Mouse (Mus musculus): ENCODE data around the gene Prpf38a. TPM values are rescaled to one million over a fixed set of nuclear protein-coding genes. Genes with fewer than 3 reads are reported as not detected.

Gene Prpf38a
- total and polyA plus RNA-seq, 3 experiments = 51.1 to 107 (median 82.2) TPM

- no peak overlapping the region for H3K9ac ChIP-seq (ENCODE audit: insufficient read depth, low read depth)
- peaks cover 40 to 86% of the 10 kb centered on the region in 2 experiments for H3K36me3 ChIP-seq (replicated peaks in 1 of 2; ENCODE audit: control insufficient read depth in 1 of 2, insufficient read depth in 1 of 2, low read length in 1 of 2)
- H3K27ac ChIP-seq (ENCODE audit: insufficient read depth, low read depth) = no peak overlapping the region
- dilution Hi-C loops (cut with MboI; ENCODE audit: extremely low pct_ligation_motif_present, extremely low pct_unique_long_range_greater_than_20kb, low sequenced_read_pairs) = no loop called here
- no peaks in the 10 kb centered on the region for H3K4me1 ChIP-seq (ENCODE audit: control insufficient read depth in 1 of 2, insufficient read depth in 2 of 2)
- TF ChIP-seq RAD21 (IDR thresholded peaks at IDR 0.05; ENCODE audit: low read depth, low read length) (no peak), USF2 (conservative IDR thresholded peaks at IDR 0.05; ENCODE audit: low read depth, low read length) (no peak), POLR2AphosphoS2 (IDR thresholded peaks at IDR 0.05; ENCODE audit: low read depth, low read length) (no peak), JUND (conservative IDR thresholded peaks at IDR 0.05; ENCODE audit: low read depth, low read length) (no peak), MAZ (IDR thresholded peaks at IDR 0.05; ENCODE audit: low read depth, low read length) (no peak), MXI1 (IDR thresholded peaks at IDR 0.05; ENCODE audit: low read depth, low read length) (no peak), HCFC1 (IDR thresholded peaks at IDR 0.05; ENCODE audit: low read depth, low read length) (no peak), ELF1 (IDR thresholded peaks at IDR 0.05; ENCODE audit: low read depth, low read length) (no peak), CTCF (conservative IDR thresholded peaks at IDR 0.05 in 1 of 2, IDR thresholded peaks at IDR 0.05 in 1 of 2; ENCODE audit: low read depth in 2 of 2, low read length in 2 of 2) (no peak), UBTF (IDR thresholded peaks at IDR 0.05; ENCODE audit: low read depth, low read length) (no peak), GABPA (IDR thresholded peaks at IDR 0.05; ENCODE audit: insufficient replicate concordance, low read depth, low read length) (no peak), E2F4 (IDR thresholded peaks at IDR 0.05; ENCODE audit: insufficient replicate concordance, low read depth, low read length) (no peak), EP300 (IDR thresholded peaks at IDR 0.05; ENCODE audit: low read length) (no peak), RCOR1 (conservative IDR thresholded peaks at IDR 0.05; ENCODE audit: low read depth, low read length) (no peak), POLR2A (IDR thresholded peaks at IDR 0.05; ENCODE audit: low read depth, low read length) (no peak), IRF4 (IDR thresholded peaks at IDR 0.05; ENCODE audit: low read depth, low read length) (no peak)
- H3K79me2 ChIP-seq (replicated peaks; ENCODE audit: control insufficient read depth, extremely low read depth, insufficient read depth, poor library complexity, severe bottlenecking) = no peaks in the 10 kb centered on the region
- DNase-seq (ENCODE audit: extremely low read depth) = no peak
- no peaks in the 10 kb centered on the region for H3K9me3 ChIP-seq (replicated peaks; ENCODE audit: low read length)
- no peak overlapping the region for H3K4me3 ChIP-seq (replicated peaks in 1 of 3; ENCODE audit: low read depth in 2 of 3, low read length in 2 of 3, poor library complexity in 1 of 3)
- no peaks in the 10 kb centered on the region for H3K27me3 ChIP-seq (replicated peaks)
- H3K4me2 ChIP-seq (ENCODE audit: insufficient read depth, low read depth, poor library complexity, severe bottlenecking) = no peak overlapping the region
- in situ Hi-C loops (cut with MboI; ENCODE audit: low pct_ligation_motif_present, low pct_unique_long_range_greater_than_20kb, low sequenced_read_pairs) = no loop called here
Measured at GRCm38 (mm10) chr4:108608651-108609050, 29.5 kb upstream of the Prpf38a start.

DNA sequence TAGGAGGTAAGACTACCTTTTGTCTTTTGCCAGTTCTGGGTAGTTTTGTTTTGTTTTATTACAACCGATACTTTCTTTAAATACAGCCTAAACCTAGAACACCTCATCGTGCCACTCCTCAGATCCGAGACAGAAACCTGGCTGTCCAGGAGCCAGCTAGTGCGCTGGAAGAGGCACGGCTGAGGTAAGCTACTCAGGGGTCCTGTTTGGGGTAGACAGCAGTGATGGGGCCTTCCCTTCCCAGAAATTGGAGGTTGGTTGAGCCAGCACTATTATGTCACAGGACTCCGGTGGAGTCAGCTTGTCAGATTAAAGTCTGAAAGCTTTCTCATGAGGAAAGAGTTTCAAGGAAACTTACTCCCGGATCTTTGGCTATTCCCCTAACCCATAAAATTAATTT is 22.7 kb upstream of the Prpf38a start:
- H3K9ac ChIP-seq (ENCODE audit: insufficient read depth, low read depth) = no peak overlapping the region
- peaks cover 45 to 77% of the 10 kb centered on the region in 2 experiments for H3K36me3 ChIP-seq (replicated peaks in 1 of 2; ENCODE audit: control insufficient read depth in 1 of 2, insufficient read depth in 1 of 2, low read length in 1 of 2)
- dilution Hi-C loops (cut with MboI; ENCODE audit: extremely low pct_ligation_motif_present, extremely low pct_unique_long_range_greater_than_20kb, low sequenced_read_pairs) = no loop called here
- peaks cover 0 to 4% of the 10 kb centered on the region in 2 experiments; a peak in 2 of 4 replicates for H3K4me1 ChIP-seq (ENCODE audit: control insufficient read depth in 1 of 2, insufficient read depth in 2 of 2)
- H3K79me2 ChIP-seq (replicated peaks; ENCODE audit: control insufficient read depth, extremely low read depth, insufficient read depth, poor library complexity, severe bottlenecking) = no peaks in the 10 kb centered on the region
- DNase-seq (ENCODE audit: extremely low read depth) = no peak
- no peak overlapping the region for H3K27ac ChIP-seq (ENCODE audit: insufficient read depth, low read depth)
- no peaks in the 10 kb centered on the region for H3K9me3 ChIP-seq (replicated peaks; ENCODE audit: low read length)
- no peak overlapping the region for H3K4me2 ChIP-seq (ENCODE audit: insufficient read depth, low read depth, poor library complexity, severe bottlenecking)
- H3K4me3 ChIP-seq (replicated peaks in 1 of 3; ENCODE audit: low read depth in 2 of 3, low read length in 2 of 3, poor library complexity in 1 of 3) = no peak overlapping the region
- in situ Hi-C loops (cut with MboI; ENCODE audit: low pct_ligation_motif_present, low pct_unique_long_range_greater_than_20kb, low sequenced_read_pairs) = no loop called here
- no peak for TF ChIP-seq MAX (IDR thresholded peaks at IDR 0.05; ENCODE audit: low read length)
- TF ChIP-seq ELF1 (IDR thresholded peaks at IDR 0.05; ENCODE audit: low read depth, low read length) = no peak
- TF ChIP-seq UBTF (IDR thresholded peaks at IDR 0.05; ENCODE audit: low read depth, low read length) = no peak
- TF ChIP-seq SMC3 (IDR thresholded peaks at IDR 0.05; ENCODE audit: low read depth, low read length) = no peak
- TF ChIP-seq IRF4 (IDR thresholded peaks at IDR 0.05; ENCODE audit: low read depth, low read length) = no peak
- TF ChIP-seq CHD2 (IDR thresholded peaks at IDR 0.05; ENCODE audit: low read length) = no peak
- TF ChIP-seq ZC3H11A (IDR thresholded peaks at IDR 0.05; ENCODE audit: low read depth, low read length) = no peak
- no peak for TF ChIP-seq SIN3A (IDR thresholded peaks at IDR 0.05; ENCODE audit: low read length)
- no peak for TF ChIP-seq POLR2AphosphoS2 (IDR thresholded peaks at IDR 0.05; ENCODE audit: low read depth, low read length)
- no peak for TF ChIP-seq RAD21 (IDR thresholded peaks at IDR 0.05; ENCODE audit: low read depth, low read length)
- no peak for TF ChIP-seq NRF1 (IDR thresholded peaks at IDR 0.05; ENCODE audit: low read depth, low read length)
- TF ChIP-seq POLR2A (IDR thresholded peaks at IDR 0.05; ENCODE audit: low read depth, low read length) = no peak
- no peak for TF ChIP-seq JUN (IDR thresholded peaks at IDR 0.05; ENCODE audit: insufficient read depth, low read depth, low read length)
- TF ChIP-seq BHLHE40 (IDR thresholded peaks at IDR 0.05; ENCODE audit: low read depth, low read length) = no peak
- no peak for TF ChIP-seq USF1 (IDR thresholded peaks at IDR 0.05; ENCODE audit: low read depth, low read length)
- no peak for TF ChIP-seq TBP (conservative IDR thresholded peaks at IDR 0.05; ENCODE audit: low read depth, low read length)
- TF ChIP-seq EP300 (IDR thresholded peaks at IDR 0.05; ENCODE audit: low read length) = no peak
- no peak for TF ChIP-seq ZMIZ1 (IDR thresholded peaks at IDR 0.05; ENCODE audit: low read depth, low read length)
- H3K27me3 ChIP-seq (replicated peaks) = no peaks in the 10 kb centered on the region
